Mouse (Mus musculus) kidney, embryonic 14.5 days (tissue): ENCODE measurements around the gene Mn1. TPM values are rescaled to one million over a fixed set of nuclear protein-coding genes. Genes with fewer than 3 reads are reported as not detected.
A peak's percentile ranks its signal among the peaks of the same experiment; 100 is the strongest.

Source experiments
- ATAC-seq: fragments of 200-750 bp; cut with Nextera tagmentation; 2 replicates; pipeline ENCODE4 v1.8.0; 2017; ENCODE audit warnings: moderate number of reproducible peaks, mild to moderate bottlenecking, moderate TSS enrichment, moderate library complexity; ENCODE audit not compliant: low FRiP score, low TSS enrichment
- H3K27ac ChIP-seq: fragments of 300-500 bp; sonication (generic); 2 replicates; pipeline ENCODE4 v1.5.1; 2014; ENCODE audit warnings: low read depth, mild to moderate bottlenecking, low read length, moderate library complexity, mixed read lengths
- H3K27me3 ChIP-seq: fragments of 300-500 bp; sonication (generic); 2 replicates; pipeline ENCODE4 v1.6.1; 2014; ENCODE audit warnings: mild to moderate bottlenecking, low read length; ENCODE audit not compliant: control insufficient read depth, insufficient read depth
- H3K36me3 ChIP-seq: fragments of 300-500 bp; sonication (generic); 2 replicates; pipeline ENCODE4 v1.6.1; 2014; ENCODE audit warnings: low read length, mixed read lengths; ENCODE audit not compliant: control insufficient read depth, insufficient read depth
- H3K4me1 ChIP-seq: fragments of 300-500 bp; sonication (generic); 2 replicates; pipeline ENCODE4 v1.6.1; 2014; ENCODE audit warnings: low read length, mixed read lengths; ENCODE audit not compliant: control insufficient read depth, insufficient read depth
- H3K4me2 ChIP-seq: fragments of 300-500 bp; sonication (generic); replicated peaks from 2 replicates; pipeline ENCODE4 v1.6.1; 2014; ENCODE audit warnings: low read depth, mild to moderate bottlenecking, low read length
- H3K4me3 ChIP-seq: fragments of 300-500 bp; sonication (generic); 2 replicates; pipeline ENCODE4 v1.5.1; 2014; ENCODE audit warnings: mild to moderate bottlenecking, low read length
- H3K9ac ChIP-seq: fragments of 300-500 bp; sonication (generic); 2 replicates; pipeline ENCODE4 v1.6.1; 2014; ENCODE audit warnings: low read depth, mild to moderate bottlenecking, low read length, moderate library complexity
- H3K9me3 ChIP-seq: fragments of 300-500 bp; sonication (generic); 2 replicates; pipeline ENCODE4 v1.6.1; 2016; ENCODE audit warnings: low read length; ENCODE audit not compliant: control insufficient read depth
- WGBS: fragments of 180-500 bp; shearing (Covaris S2); extraction: QIAGEN DNeasy Blood & Tissue Kit; methylation state at CpG from one replicate; pipeline ENCODE4 v1.1.7; 2014; 5-methylcytosine and 5-hydroxymethylcytosine counted together
- polyA plus RNA-seq: library from polyadenylated mRNA; unstranded; fragments of >200 nt; fragmentation: Nextera tagmentation; extraction: Ambion mirVana; gene quantifications from 2 replicates; pipeline ENCODE4 v1.2.1, GENCODE M21; 2014

The Mn1 gene
- polyA plus RNA-seq, 1 experiment from 2014 or later = 6.9 TPM

DNA sequence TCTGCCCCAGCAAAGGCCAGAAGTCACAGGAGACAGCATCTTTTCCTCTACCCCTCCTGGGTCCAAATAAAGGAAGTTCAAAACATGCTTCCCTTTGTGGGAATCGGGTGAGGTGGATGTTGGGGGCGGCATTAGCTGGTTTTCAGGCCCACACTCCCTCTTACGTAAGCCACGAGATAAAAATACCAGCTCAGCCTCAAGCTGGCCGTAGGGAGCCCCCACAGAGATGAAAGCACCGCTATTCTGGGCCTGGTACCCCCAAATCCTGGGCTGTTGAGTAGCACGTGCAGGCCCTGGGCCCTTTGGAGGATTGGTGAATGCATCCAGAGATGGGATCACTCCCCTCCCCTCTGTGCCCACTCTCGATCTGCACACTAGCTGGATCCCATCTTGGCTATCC lies 32.5 kb downstream of the Mn1 start:
- Histone ChIP-seq H3K9ac (no peak overlapping the region), H3K36me3 (no peaks in the 10 kb centered on the region; the same call in 1 of the 2 replicates), H3K4me3 (no peak overlapping the region), H3K4me1 (no peaks in the 10 kb centered on the region), H3K27me3 (no peaks in the 10 kb centered on the region), H3K27ac (no peak overlapping the region), H3K9me3 (no peaks in the 10 kb centered on the region), H3K4me2 (no peak overlapping the region)
- ATAC-seq = no peak
- WGBS = 65% methylated on average over 8 of the region's 8 CpGs

DNA sequence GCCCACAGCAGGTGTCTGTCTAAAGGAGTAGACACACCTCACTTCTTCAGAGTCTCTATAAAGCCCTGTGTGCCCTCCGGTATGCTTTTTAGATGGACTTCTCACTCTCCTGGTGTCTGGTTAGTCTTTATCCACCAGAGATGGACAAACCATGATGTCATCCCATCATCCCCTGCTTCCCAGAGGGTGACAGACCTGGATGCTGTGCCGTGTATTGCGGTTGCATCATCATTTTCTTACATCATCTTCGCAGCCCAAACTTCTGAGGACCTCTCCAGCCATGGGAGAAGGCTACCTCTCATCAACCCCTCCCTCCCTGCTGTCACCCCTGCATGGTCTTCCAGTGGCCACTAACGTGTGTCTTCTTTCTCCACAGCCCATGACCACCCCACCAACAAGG lies 37.1 kb downstream of the Mn1 start:
- no peak for ATAC-seq
- H3K27ac ChIP-seq = no peak overlapping the region
- H3K4me2 ChIP-seq = no peak overlapping the region
- H3K4me3 ChIP-seq = no peak overlapping the region
- no peaks in the 10 kb centered on the region for H3K4me1 ChIP-seq
- WGBS = 87% methylated on average over 5 of the region's 5 CpGs
- no peaks in the 10 kb centered on the region for H3K27me3 ChIP-seq
- H3K9me3 ChIP-seq = no peaks in the 10 kb centered on the region
- 0 out of 2 replicates have a peak, but pooled peaks cover 3% of the 10 kb centered on the region for H3K36me3 ChIP-seq
- H3K9ac ChIP-seq = no peak overlapping the region

- Histone ChIP-seq H3K9me3 (no peaks in the 10 kb centered on the region), H3K4me1 (no peaks in the 10 kb centered on the region), H3K4me2 (no peak overlapping the region), H3K9ac (no peak overlapping the region), H3K27me3 (no peaks in the 10 kb centered on the region), H3K27ac (no peak overlapping the region), H3K36me3 (0 out of 2 replicates have a peak, but pooled peaks cover 3% of the 10 kb centered on the region), H3K4me3 (no peak overlapping the region)
- no peak for ATAC-seq
- 74% methylated on average over 6 of the region's 6 CpGs for WGBS
Measured at GRCm38 (mm10) chr5:111454876-111455275, 37.7 kb downstream of the Mn1 start.

DNA sequence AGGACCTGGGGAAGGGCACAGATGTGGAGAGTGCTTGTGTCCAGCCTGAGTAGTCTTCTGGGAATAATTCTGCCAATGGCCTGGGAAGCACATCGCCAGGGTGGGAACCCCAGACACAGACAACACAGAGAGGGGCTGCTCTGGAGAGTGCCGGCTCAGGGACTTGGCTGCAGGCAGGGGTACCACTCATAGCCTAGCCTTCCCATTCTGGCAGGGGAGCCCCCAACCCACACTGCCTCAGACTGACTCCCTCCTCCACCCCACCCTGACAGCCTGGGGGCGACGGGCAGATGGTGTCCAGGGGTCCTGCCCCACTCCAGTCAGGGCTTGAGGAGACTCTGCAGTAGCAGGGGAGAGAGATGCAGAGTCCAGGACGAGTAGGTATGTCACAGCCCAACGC lies 41.5 kb downstream of the Mn1 start:
- no peaks in the 10 kb centered on the region for H3K4me1 ChIP-seq
- H3K9ac ChIP-seq = no peak overlapping the region
- H3K36me3 ChIP-seq = 0 out of 2 replicates have a peak, but pooled peaks cover 3% of the 10 kb centered on the region
- no peaks in the 10 kb centered on the region for H3K27me3 ChIP-seq
- H3K4me2 ChIP-seq = no peak overlapping the region
- WGBS = 78% methylated on average over 6 of the region's 6 CpGs
- ATAC-seq = no peak; the same call in 1 of the 2 replicates
- H3K27ac ChIP-seq = no peak overlapping the region
- H3K4me3 ChIP-seq = no peak overlapping the region
- H3K9me3 ChIP-seq = no peaks in the 10 kb centered on the region

DNA sequence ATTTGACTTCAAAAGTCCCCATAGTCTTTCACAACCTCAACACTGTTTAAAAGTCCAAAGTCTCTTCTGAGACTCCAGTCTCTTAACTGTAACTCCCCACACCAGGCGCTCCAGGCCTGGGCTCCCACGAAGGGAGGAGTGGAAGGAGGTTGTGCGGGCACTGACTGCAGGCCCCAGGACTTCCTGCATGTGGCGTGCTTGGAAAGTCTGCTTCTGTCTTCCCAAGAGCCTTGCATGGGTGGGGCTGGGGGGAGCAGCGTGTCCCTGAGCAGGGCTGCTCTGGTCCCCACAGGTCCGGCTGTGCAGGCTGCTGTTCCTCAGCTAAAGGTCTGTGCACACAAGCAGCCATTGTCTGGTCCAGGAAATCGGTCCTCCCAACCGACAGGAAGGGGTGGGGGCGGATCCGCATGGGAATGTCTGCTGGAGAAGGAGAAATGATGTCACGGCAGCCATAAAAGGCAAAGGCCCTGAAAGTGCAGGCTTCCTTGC lies 48.7 kb downstream of the Mn1 start:
- no peaks in the 10 kb centered on the region for H3K27me3 ChIP-seq
- WGBS = 50% methylated on average over 11 of the region's 11 CpGs
- no peak overlapping the region for H3K4me3 ChIP-seq
- H3K4me2 ChIP-seq = no peak overlapping the region
- no peak overlapping the region for H3K9ac ChIP-seq
- H3K27ac ChIP-seq = peak overlapping the region; percentile 32; the same call in 1 of the 2 replicates
- peaks cover 3% of the 10 kb centered on the region; the same call in 1 of the 2 replicates for H3K4me1 ChIP-seq
- H3K36me3 ChIP-seq = no peaks in the 10 kb centered on the region
- peak; percentile 62; the same call in 1 of the 2 replicates for ATAC-seq
- H3K9me3 ChIP-seq = peaks cover 5% of the 10 kb centered on the region; the same call in 1 of the 2 replicates

DNA sequence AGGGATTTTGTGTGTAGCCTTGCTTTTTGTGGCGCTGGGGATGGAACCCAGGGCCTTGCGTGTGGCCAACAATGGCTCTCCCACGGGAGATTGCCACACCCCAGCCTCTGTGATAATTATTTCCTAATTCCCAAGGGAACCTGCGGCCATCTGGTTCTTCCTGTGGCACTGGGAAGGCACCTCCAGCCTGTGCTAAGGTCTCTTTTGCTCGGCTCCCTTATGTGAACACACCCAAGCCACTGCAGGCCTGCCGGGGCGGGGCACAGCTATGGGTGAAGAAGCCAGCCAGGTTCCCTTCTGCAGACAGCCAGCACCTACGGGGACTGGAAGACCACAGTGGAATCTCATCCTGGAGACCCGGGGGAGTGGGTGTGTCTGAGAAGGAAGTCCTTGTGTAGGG lies 49.3 kb downstream of the Mn1 start:
- H3K4me3 ChIP-seq = no peak overlapping the region
- no peaks in the 10 kb centered on the region for H3K36me3 ChIP-seq
- no peak overlapping the region for H3K27ac ChIP-seq
- ATAC-seq = 0 out of 2 replicates have a peak, but pooled peaks have one; percentile 35
- H3K9me3 ChIP-seq = peaks cover 5% of the 10 kb centered on the region; the same call in 1 of the 2 replicates
- 75% methylated on average over 9 of the region's 9 CpGs for WGBS
- H3K9ac ChIP-seq = no peak overlapping the region
- H3K4me1 ChIP-seq = peaks cover 3% of the 10 kb centered on the region; the same call in 1 of the 2 replicates
- H3K27me3 ChIP-seq = no peaks in the 10 kb centered on the region
- H3K4me2 ChIP-seq = no peak overlapping the region

DNA sequence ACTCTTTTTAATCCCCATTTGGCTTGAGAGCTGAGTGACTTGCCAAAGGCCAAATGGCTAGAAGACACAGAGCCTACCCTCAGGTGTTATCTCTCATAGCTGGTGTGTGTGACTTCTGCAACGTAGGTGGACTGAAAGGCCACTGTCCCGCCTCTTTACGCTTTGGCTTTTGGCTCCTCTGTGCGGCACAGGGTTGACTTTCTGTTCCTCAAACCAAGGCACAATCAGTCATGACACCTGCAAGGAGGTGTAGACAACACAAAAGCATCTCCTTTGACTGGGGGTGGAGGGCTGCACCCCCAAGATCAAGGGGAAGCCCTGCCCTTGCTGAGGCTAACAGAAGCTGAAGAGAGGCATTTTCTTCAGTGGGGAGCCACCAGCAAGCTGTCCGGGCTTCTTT lies 50.5 kb downstream of the Mn1 start:
- no peak overlapping the region for H3K27ac ChIP-seq
- H3K4me2 ChIP-seq = no peak overlapping the region
- H3K9ac ChIP-seq = no peak overlapping the region
- H3K9me3 ChIP-seq = peaks cover 5% of the 10 kb centered on the region; the same call in 1 of the 2 replicates
- H3K27me3 ChIP-seq = no peaks in the 10 kb centered on the region
- H3K4me1 ChIP-seq = peaks cover 3% of the 10 kb centered on the region; the same call in 1 of the 2 replicates
- no peaks in the 10 kb centered on the region for H3K36me3 ChIP-seq
- no peak for ATAC-seq
- WGBS = 30% methylated on average over 5 of the region's 5 CpGs
- no peak overlapping the region for H3K4me3 ChIP-seq

DNA sequence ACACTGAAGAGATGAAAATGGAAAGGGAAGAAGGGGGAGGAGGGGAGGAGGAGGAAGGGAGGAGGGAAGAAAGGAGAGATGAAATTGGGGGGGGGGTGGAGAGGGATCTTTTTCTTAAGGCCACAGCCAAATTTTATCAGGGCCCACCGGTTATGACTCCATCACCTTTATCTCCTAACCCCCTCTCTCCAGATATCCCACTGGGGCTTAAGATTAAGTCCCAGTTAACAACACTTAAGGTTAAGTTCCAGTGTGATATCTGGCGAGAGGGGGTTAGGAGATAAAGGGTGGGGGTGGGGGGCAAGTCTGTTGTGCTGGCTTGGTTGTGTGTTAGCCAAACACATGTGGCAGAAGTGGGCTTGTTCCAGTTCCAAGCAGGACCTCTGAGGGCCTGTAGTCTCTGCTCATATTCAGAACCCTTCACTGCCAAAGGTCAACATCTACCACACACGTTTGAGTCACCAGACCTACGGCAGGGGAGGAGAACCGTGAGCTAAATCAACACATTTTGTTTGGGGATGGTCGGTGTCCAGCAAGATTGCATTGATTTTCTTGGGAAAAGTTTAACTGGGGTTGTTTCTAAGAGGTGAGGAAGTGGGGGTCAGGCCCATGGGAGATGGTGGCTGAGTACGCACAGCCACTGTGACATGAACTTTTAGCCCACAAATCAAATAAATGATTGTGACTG lies 52.2 kb downstream of the Mn1 start:
- no peak overlapping the region for H3K4me3 ChIP-seq
- H3K9ac ChIP-seq = no peak overlapping the region
- peaks cover 3% of the 10 kb centered on the region; the same call in 1 of the 2 replicates for H3K4me1 ChIP-seq
- H3K27ac ChIP-seq = no peak overlapping the region
- no peak for ATAC-seq
- no peak overlapping the region for H3K4me2 ChIP-seq
- no peaks in the 10 kb centered on the region for H3K36me3 ChIP-seq
- 50% methylated on average over 7 of the region's 7 CpGs for WGBS
- H3K9me3 ChIP-seq = peaks cover 5% of the 10 kb centered on the region; the same call in 1 of the 2 replicates
- H3K27me3 ChIP-seq = no peaks in the 10 kb centered on the region

DNA sequence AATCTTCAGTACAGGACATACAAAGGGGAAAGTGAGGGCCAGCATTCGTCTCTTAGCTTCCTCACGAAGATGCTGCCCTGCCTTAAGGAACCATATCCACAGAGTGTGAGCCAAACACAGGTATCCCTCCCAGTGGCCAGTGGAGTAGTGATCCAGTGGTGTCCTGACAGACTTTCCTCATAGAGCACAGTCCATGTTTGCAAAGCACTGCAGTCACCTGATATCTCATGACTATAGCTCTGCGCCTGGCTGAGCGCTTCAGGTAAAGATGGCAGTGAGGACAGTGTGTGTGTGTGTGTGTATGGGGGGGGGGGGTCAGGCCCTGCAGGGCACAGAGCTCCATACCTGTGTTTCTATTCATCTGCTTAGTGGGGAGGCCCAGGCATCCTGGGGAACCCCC lies 53.7 kb downstream of the Mn1 start:
- Histone ChIP-seq H3K27ac (no peak overlapping the region), H3K4me3 (no peak overlapping the region), H3K9me3 (no peaks in the 10 kb centered on the region), H3K9ac (no peak overlapping the region), H3K36me3 (no peaks in the 10 kb centered on the region), H3K4me1 (peaks cover under 1% of the 10 kb centered on the region; the same call in 1 of the 2 replicates), H3K4me2 (no peak overlapping the region), H3K27me3 (0 out of 2 replicates have a peak, but pooled peaks cover 4% of the 10 kb centered on the region)
- no peak for ATAC-seq
- 84% methylated on average over 4 of the region's 4 CpGs for WGBS
